Mouse (Mus musculus) neural tube, embryonic 13.5 days (tissue): ENCODE measurements around the gene Tmod2. TPM values are rescaled to one million over a fixed set of nuclear protein-coding genes. Genes with fewer than 3 reads are reported as not detected.
"Not testable (repeated sequence)": the region's sequence is repeated elsewhere in the genome, so short reads cannot be mapped to it uniquely, and the experiment has no call there.

Experiments used
- ATAC-seq: fragments of 200-750 bp; cut with Nextera tagmentation; 2 replicates; pipeline ENCODE4 v1.8.0; 2017; ENCODE audit warnings: low read depth, mild to moderate bottlenecking, moderate TSS enrichment, moderate library complexity
- H3K27ac ChIP-seq: fragments of 300-500 bp; sonication (generic); replicated peaks from 2 replicates; pipeline ENCODE4 v1.5.1; 2015; ENCODE audit warnings: moderate library complexity, mild to moderate bottlenecking, inconsistent platforms
- H3K27me3 ChIP-seq: fragments of 300-500 bp; sonication (generic); 2 replicates; pipeline ENCODE4 v1.6.1; 2015; ENCODE audit warnings: mild to moderate bottlenecking, inconsistent platforms
- H3K36me3 ChIP-seq: fragments of 300-500 bp; sonication (generic); 2 replicates; pipeline ENCODE4 v1.6.1; 2015; ENCODE audit warnings: mild to moderate bottlenecking, inconsistent platforms
- H3K4me1 ChIP-seq: fragments of 300-500 bp; sonication (generic); replicated peaks from 2 replicates; pipeline ENCODE4 v1.6.1; 2015; ENCODE audit warnings: inconsistent platforms
- H3K4me2 ChIP-seq: fragments of 300-500 bp; sonication (generic); 2 replicates; pipeline ENCODE4 v1.6.1; 2015; ENCODE audit warnings: inconsistent platforms, mild to moderate bottlenecking, moderate library complexity
- H3K4me3 ChIP-seq: fragments of 300-500 bp; sonication (generic); 2 replicates; pipeline ENCODE4 v1.5.1; 2015; ENCODE audit warnings: mild to moderate bottlenecking, inconsistent platforms
- H3K9ac ChIP-seq: fragments of 300-500 bp; sonication (generic); 2 replicates; pipeline ENCODE4 v1.6.1; 2015; ENCODE audit warnings: moderate library complexity, mild to moderate bottlenecking, inconsistent platforms
- H3K9me3 ChIP-seq: fragments of 300-500 bp; sonication (generic); 2 replicates; pipeline ENCODE4 v1.6.1; 2016; ENCODE audit warnings: inconsistent platforms
- WGBS: fragments of 180-500 bp; shearing (Covaris S2); methylation state at CpG from one replicate; pipeline ENCODE4 v1.1.7; 2015; 5-methylcytosine and 5-hydroxymethylcytosine counted together
- polyA plus RNA-seq: library from polyadenylated mRNA; unstranded; fragments of >200 nt; fragmentation: Nextera tagmentation; extraction: Ambion mirVana; gene quantifications from 2 replicates; pipeline ENCODE4 v1.2.1, GENCODE M21; 2015

Tmod2 gene
- 171 and 178 TPM in 2 replicates for polyA plus RNA-seq

DNA sequence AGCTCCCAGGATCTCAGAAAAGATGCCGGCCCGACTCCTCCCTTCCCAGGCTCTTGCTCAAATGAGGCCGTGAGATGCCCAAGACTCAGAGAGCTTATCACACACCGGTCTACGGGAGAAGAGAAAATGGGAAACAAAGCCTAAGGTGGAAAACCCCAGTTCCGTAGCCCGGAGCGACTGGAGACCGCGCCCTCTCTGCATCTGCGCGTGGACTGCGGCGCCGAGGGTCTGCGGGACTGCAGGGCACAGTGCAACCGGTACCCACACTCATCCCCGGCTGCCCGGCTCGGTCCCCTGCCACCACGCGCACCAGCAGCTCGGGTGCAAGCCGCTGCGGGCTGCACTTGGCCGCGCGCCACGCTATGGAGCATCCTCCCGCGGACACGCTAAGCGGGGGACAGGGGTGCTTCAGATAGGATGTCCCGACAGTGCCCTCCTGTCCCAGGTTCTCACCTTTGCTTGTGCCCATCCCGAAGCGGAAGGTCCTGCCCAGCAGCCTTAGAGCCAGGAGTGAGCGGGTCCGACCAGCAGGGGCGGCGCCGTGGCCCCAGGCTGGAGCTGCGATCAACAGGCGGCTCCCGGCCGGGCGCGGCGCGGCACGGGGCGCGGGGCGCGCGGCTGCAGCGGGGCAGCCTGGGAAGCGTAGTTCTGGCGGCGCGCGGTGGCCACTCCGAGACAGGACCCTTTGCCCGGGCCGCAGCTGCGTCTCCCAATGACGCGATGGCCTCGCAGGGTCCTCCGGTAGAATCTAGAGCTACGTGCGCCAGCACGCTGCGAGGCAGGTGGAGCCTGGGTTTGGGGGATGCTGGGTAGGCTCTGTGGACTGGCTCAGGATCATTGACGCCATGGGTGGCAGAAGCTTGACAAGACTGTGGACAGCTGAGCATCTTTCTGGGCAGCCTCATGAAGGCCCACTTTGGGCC lies at the start of gene Tmod2:
TSS of gene Tmod2 (minus strand) at position 755 of the 923 bp plus-strand sequence.
- ATAC-seq, result peak; percentile 93
- H3K9ac ChIP-seq, result peak within 1 kb of the TSS; percentile 86
- 0 out of 2 replicates have a peak, but pooled peaks cover 7% of the 10 kb centered on the region for H3K36me3 ChIP-seq
- peak within 1 kb of the TSS; percentile 82 for H3K4me3 ChIP-seq
- H3K4me1 ChIP-seq, result peaks cover 14% of the 10 kb centered on the region
- H3K4me2 ChIP-seq, result peak within 1 kb of the TSS; percentile 57
- H3K27ac ChIP-seq, result peak within 1 kb of the TSS; percentile 93
- no peaks in the 10 kb centered on the region for H3K27me3 ChIP-seq
- H3K9me3 ChIP-seq, result no peaks in the 10 kb centered on the region
- under 1% methylated on average over 74 of the region's 74 CpGs for WGBS

DNA sequence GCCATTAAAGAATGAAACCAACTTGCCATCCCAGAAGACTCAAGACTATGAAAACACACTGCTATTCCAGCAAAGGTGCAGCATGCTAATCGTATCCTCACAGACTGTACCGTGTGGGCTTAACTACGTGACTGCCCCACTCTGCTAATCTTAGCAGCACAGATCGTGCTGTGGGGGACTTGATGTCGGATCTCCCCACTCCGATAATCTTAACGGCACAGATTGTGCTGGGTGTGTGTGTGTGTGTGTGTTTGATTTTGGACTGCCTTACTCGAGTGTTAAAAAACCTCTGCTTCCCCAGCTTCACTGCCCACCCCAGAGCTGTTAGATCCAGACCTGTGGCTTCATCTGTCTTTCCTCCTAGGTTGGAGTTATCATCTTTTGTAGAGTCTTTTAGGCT lies 49.8 kb upstream of the Tmod2 start:
- Histone ChIP-seq H3K4me2 (no peak overlapping the region), H3K9me3 (no peaks in the 10 kb centered on the region), H3K4me3 (no peak overlapping the region), H3K27me3 (no peaks in the 10 kb centered on the region), H3K36me3 (peaks cover 78% of the 10 kb centered on the region), H3K9ac (no peak overlapping the region), H3K4me1 (no peaks in the 10 kb centered on the region), H3K27ac (no peak overlapping the region)
- 90% methylated on average over 8 of the region's 8 CpGs for WGBS
- no peak for ATAC-seq

DNA sequence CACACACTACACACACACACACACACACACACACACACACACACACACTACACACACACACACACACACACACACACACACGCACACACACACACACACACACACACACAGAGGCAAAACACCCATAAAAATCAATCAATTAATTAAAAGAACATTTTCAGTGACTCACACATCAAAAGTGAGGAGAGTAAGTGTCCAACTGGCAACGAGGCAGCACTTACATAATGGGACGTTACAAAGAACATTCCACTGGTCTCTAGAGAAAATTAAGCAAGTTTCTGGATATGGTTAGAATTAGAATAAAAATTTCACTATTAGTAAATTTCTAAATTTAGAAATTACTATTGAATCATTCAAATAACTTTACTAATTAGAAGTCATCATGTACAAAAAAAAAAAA lies 45.3 kb upstream of the Tmod2 start:
- not testable (repeated sequence) for ATAC-seq, H3K4me3 ChIP-seq, H3K9me3 ChIP-seq, H3K4me2 ChIP-seq, H3K27ac ChIP-seq, H3K9ac ChIP-seq, H3K27me3 ChIP-seq
- 82% methylated on average over 2 of the region's 3 CpGs for WGBS
- Histone ChIP-seq H3K36me3 (peaks cover 79% of the 10 kb centered on the region), H3K4me1 (peaks cover 11% of the 10 kb centered on the region)

DNA sequence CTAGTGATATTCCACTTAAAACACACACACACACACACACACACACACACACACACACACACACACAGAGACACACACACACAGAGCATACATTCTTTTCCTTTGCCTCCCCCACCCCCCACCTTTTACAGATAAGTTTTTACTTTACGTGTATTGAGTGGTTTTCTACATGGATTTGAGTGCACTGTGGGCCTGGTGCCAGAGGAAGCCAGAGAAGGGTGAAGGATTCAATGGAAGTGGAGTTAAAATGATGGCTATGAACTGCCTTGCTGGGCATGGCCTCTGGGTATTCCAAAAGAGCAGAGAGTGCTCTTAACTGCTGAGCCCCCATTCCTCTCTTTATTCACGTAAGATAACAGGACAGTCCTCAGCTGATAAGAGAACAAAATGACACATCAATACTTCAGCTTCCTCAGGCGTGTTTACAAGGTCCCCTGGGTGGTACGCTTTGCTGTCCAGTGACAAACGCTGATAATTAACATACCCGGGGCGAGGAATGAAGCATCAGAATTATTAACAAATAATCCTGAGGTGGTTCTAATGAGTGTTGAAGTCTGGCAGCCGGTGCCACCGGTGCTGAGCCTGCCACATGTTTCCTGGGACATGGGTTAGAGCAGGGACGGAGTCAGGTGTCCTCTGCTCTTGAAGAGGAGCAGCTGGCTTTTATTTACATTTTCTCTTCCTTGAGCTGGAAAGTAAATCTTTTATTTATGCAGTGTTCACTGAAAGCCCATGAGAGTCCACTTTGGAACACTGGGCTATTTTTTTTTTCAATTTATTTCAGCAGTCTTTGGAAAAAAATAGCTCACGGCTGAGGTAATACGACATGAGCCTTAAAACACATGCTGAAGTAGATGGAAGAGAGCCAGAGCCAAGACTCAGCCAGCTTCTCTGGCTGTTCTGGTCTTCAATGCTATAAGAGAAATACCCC lies 43.1 kb upstream of the Tmod2 start:
- Histone ChIP-seq H3K9ac (no peak overlapping the region), H3K4me2 (no peak overlapping the region), H3K36me3 (peaks cover 79% of the 10 kb centered on the region), H3K27ac (peak overlapping the region; percentile 25), H3K9me3 (no peaks in the 10 kb centered on the region), H3K4me1 (peaks cover 11% of the 10 kb centered on the region), H3K4me3 (no peak overlapping the region), H3K27me3 (no peaks in the 10 kb centered on the region)
- ATAC-seq, result peak; percentile 47; the same call in 1 of the 2 replicates
- WGBS, result 37% methylated on average over 12 of the region's 12 CpGs

DNA sequence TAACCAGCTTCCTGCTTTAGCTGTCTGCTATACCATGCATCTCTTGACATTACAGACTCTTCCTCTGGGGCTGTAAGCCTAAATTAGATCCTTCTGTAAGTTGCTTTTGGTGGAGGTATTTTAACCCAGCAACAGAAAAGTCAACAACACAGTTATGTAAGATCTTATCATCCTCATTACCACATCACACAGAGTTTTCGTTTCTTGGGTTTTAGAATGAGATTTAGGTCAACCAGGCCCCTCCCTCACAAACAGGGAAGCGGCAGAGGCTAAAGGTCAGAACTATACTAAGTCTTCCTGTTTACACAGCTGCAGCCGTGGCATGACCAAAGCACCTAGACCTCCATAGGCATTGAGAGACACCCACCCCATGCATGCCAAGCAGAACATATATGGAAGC lies 34.3 kb upstream of the Tmod2 start:
- peaks cover 93% of the 10 kb centered on the region for H3K36me3 ChIP-seq
- no peak for ATAC-seq
- no peaks in the 10 kb centered on the region for H3K27me3 ChIP-seq
- H3K27ac ChIP-seq, result no peak overlapping the region
- H3K4me1 ChIP-seq, result 0 out of 2 replicates have a peak, but pooled peaks cover 6% of the 10 kb centered on the region
- no peak overlapping the region for H3K9ac ChIP-seq
- no peak overlapping the region for H3K4me2 ChIP-seq
- no peaks in the 10 kb centered on the region for H3K9me3 ChIP-seq
- 82% methylated on average over 3 of the region's 3 CpGs for whole genome bisulfite sequencing
- no peak overlapping the region for H3K4me3 ChIP-seq

DNA sequence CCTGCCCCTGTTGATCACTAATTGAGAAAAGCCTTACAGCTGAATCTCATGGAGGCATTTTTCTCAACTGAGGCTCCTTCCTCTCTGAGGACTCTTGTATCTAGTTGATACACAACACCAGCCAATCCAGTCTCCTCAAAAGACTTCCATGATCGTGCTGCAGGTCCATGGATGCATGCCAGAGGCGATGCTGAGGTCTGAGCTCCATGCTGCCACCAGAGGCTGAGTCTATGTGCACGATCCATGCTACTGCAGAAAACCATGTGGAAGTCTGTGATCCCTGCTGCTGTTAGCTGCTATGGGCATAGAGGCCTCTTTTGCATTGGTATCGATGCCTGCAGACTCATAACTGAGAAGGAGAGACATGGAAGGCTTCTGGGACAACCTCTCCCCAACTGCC lies 23.1 kb upstream of the Tmod2 start:
- 88% methylated on average over 4 of the region's 4 CpGs for WGBS
- Histone ChIP-seq H3K27ac (no peak overlapping the region), H3K9me3 (no peaks in the 10 kb centered on the region), H3K36me3 (0 out of 2 replicates have a peak, but pooled peaks cover 12% of the 10 kb centered on the region), H3K4me1 (0 out of 2 replicates have a peak, but pooled peaks cover 11% of the 10 kb centered on the region), H3K4me2 (no peak overlapping the region), H3K27me3 (no peaks in the 10 kb centered on the region), H3K4me3 (no peak overlapping the region), H3K9ac (no peak overlapping the region)
- ATAC-seq, result no peak

DNA sequence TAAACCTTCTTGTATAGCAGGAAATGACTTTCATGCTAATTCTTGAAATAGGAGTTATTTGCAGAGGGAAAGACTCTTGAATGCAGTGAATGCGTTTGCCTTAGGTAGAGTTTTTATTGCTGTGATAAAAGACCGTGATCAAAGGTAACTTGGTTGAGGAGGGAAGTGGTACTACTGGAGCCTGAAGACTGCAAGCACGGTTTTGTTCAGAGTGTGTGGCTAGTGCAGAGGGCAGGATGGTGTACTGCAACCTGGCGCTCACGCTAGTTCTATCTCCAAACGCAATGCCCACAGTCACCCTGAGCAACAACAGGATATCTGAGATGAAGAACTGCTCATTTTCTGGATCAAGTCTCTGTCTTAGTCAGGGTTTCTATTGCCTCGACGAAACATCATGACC lies 22.5 kb upstream of the Tmod2 start:
- ATAC-seq, result no peak

DNA sequence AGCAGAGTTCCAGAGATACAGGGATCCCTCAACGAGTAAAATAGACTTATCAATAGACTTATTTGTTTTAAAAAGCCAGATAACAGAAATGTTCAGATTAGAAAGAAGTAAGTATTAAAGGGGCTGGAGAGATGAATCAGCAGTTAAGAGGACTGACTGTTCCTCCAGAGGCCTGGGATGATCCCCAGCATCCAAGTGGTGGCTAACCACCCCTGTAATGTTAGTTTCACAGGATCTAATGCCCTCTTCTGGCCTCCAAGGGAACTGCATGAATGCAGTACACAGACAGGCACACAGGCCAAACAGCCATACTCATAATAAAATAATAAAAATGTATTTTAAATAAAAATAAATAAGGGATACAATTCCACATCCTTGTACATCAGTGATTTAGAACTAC lies 21.8 kb upstream of the Tmod2 start:
- no peak overlapping the region for H3K4me3 ChIP-seq
- no peaks in the 10 kb centered on the region for H3K9me3 ChIP-seq
- ATAC-seq, result no peak
- 45% methylated on average over 1 of the region's 1 CpGs for WGBS
- H3K27me3 ChIP-seq, result no peaks in the 10 kb centered on the region
- 0 out of 2 replicates have a peak, but pooled peaks cover 11% of the 10 kb centered on the region for H3K4me1 ChIP-seq
- no peak overlapping the region for H3K27ac ChIP-seq
- H3K4me2 ChIP-seq, result no peak overlapping the region
- H3K36me3 ChIP-seq, result 0 out of 2 replicates have a peak, but pooled peaks cover 8% of the 10 kb centered on the region
- H3K9ac ChIP-seq, result no peak overlapping the region

More for the DNA sequence above, 22.5 kb upstream of the Tmod2 start:
- Histone ChIP-seq H3K36me3 (0 out of 2 replicates have a peak, but pooled peaks cover 8% of the 10 kb centered on the region), H3K9ac (no peak overlapping the region), H3K4me3 (no peak overlapping the region), H3K4me1 (0 out of 2 replicates have a peak, but pooled peaks cover 11% of the 10 kb centered on the region), H3K27me3 (no peaks in the 10 kb centered on the region), H3K4me2 (no peak overlapping the region), H3K9me3 (no peaks in the 10 kb centered on the region), H3K27ac (no peak overlapping the region)
- 75% methylated on average over 8 of the region's 8 CpGs for WGBS

DNA sequence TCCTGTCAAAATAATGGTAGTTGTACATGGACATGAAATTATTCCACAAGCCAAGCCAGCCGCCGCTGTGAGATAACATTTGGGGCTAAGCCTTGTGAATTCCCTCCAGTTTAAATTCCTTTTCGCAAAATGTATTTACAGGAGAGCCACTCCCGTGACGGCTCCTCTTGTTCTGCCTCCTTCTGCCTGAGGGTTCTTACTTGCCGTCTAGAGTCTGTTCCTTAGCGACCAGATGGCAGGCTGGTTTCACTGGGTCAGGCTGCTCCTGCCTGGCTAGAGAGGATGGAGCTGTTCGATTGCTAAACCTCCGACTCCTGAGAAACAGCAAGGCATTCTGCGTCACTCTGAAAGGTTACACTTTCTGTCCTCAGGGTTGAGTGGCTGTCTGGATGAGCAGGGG lies 21.0 kb upstream of the Tmod2 start:
- 0 out of 2 replicates have a peak overlapping the region, but pooled peaks have one; percentile 49 for H3K27ac ChIP-seq
- no peak overlapping the region for H3K4me2 ChIP-seq
- peaks cover 12% of the 10 kb centered on the region; the same call in 1 of the 2 replicates for H3K4me1 ChIP-seq
- no peaks in the 10 kb centered on the region for H3K9me3 ChIP-seq
- no peak overlapping the region for H3K4me3 ChIP-seq
- 60% methylated on average over 10 of the region's 10 CpGs for WGBS
- H3K9ac ChIP-seq, result 0 out of 2 replicates have a peak overlapping the region, but pooled peaks have one; percentile 39
- no peaks in the 10 kb centered on the region for H3K27me3 ChIP-seq
- no peak for ATAC-seq
- H3K36me3 ChIP-seq, result 0 out of 2 replicates have a peak, but pooled peaks cover 6% of the 10 kb centered on the region

DNA sequence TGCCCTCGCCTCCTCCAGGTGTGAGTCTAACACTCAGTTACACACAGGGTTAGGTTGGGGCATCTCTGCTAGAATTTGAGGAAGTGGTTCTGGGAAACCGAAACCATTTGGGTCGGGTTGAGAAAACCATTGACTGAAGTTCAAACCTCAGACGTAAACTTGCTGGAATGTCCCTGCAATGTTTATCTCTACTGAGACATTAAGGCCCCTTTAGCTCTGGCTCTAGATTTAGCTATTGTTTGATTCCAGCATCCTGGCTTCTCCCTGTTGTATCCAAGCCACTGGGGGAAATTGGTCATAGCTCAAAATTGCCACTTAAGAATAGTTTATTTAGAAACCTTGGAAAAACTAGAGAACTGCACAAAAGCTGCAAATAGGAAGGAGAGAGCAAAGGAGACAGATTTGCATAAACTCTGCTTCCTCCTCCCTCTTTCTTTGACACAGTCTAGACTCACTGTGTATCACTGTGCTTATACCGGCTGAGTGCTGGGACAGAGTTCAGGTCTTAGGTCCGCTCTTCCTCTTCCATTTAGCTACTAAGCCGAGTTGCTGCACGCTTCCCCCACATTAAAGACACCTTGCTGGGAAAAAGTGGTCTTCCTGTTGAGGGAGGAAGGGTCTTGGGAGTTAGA lies 19.8 kb upstream of the Tmod2 start:
- Histone ChIP-seq H3K9ac (no peak overlapping the region), H3K27me3 (no peaks in the 10 kb centered on the region), H3K9me3 (no peaks in the 10 kb centered on the region), H3K4me3 (no peak overlapping the region), H3K4me1 (peaks cover 21% of the 10 kb centered on the region), H3K4me2 (no peak overlapping the region), H3K36me3 (0 out of 2 replicates have a peak, but pooled peaks cover 6% of the 10 kb centered on the region), H3K27ac (no peak overlapping the region)
- WGBS, result 85% methylated on average over 8 of the region's 8 CpGs
- no peak for ATAC-seq

DNA sequence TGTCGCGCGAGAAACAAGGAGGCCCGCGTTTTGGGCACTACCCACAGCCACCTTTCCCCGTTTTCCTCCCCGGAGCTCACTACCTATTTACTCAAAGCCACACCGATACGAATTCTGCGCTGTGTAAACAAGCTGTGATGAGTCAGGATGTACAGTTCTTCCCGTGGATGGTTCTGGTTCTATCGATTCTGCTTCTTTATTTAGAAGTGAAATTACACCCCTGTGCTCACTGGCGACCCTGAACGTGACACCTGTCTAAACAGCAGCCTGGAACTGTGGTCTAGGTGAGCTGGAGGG lies 15.1 kb upstream of the Tmod2 start:
- peaks cover 18% of the 10 kb centered on the region for H3K4me1 ChIP-seq
- peak overlapping the region; percentile 96 for H3K27ac ChIP-seq
- H3K36me3 ChIP-seq, result no peaks in the 10 kb centered on the region
- peak overlapping the region; percentile 94 for H3K9ac ChIP-seq
- WGBS, result 1% methylated on average over 14 of the region's 14 CpGs
- peaks cover 6% of the 10 kb centered on the region; the same call in 1 of the 2 replicates for H3K27me3 ChIP-seq
- no peaks in the 10 kb centered on the region for H3K9me3 ChIP-seq
- ATAC-seq, result no peak; the same call in 1 of the 2 replicates
- H3K4me2 ChIP-seq, result peak overlapping the region; percentile 73
- H3K4me3 ChIP-seq, result peak overlapping the region; percentile 79
